Mouse (Mus musculus): ENCODE measurements at regions not wholly inside any gene's neighbourhood (a gene's known extent, or its start where the extent isn't known, plus 50 kb on each side); places are given as distances from the start of the nearest gene placed in this dataset.

- H3K36me3 ChIP-seq (ENCODE audit: control insufficient read depth, insufficient read depth, low read length) = no peaks in the 10 kb centered on the region
- no peaks in the 10 kb centered on the region for H3K4me1 ChIP-seq (ENCODE audit: control insufficient read depth, insufficient read depth, low read length)
- ATAC-seq (ENCODE audit: insufficient number of reproducible peaks, insufficient read depth, low FRiP score, low read depth) = no peak
- H3K9me3 ChIP-seq (ENCODE audit: control insufficient read depth, low read depth, low read length) = peaks cover 2% of the 10 kb centered on the region; the same call in 1 of the 2 replicates
- no peaks in the 10 kb centered on the region for H3K27me3 ChIP-seq (ENCODE audit: control insufficient read depth, insufficient read depth, low read length)
- H3K9ac ChIP-seq (replicated peaks; ENCODE audit: low read depth, low read length) = no peak overlapping the region
- WGBS = 90% methylated on average over 6 of the region's 6 CpGs
- H3K27ac ChIP-seq (ENCODE audit: low read length) = no peak overlapping the region
- no peak overlapping the region for H3K4me3 ChIP-seq (ENCODE audit: low read depth, low read length)
- H3K4me2 ChIP-seq (replicated peaks; ENCODE audit: low read depth, low read length) = no peak overlapping the region
Measured at GRCm38 (mm10) chr17:45242076-45242475, 191.5 kb downstream of the Cdc5l start.

GRCm38 (mm10) chr17:45240963-45241543, 192.5 kb downstream of the Cdc5l start:
- Histone ChIP-seq H3K4me1 (ENCODE audit: control insufficient read depth, insufficient read depth, low read length) (no peaks in the 10 kb centered on the region), H3K9me3 (ENCODE audit: control insufficient read depth, low read depth, low read length) (peaks cover 5% of the 10 kb centered on the region; the same call in 1 of the 2 replicates), H3K9ac (replicated peaks; ENCODE audit: low read depth, low read length) (no peak overlapping the region), H3K4me2 (replicated peaks; ENCODE audit: low read depth, low read length) (no peak overlapping the region), H3K27ac (ENCODE audit: low read length) (no peak overlapping the region), H3K27me3 (ENCODE audit: control insufficient read depth, insufficient read depth, low read length) (no peaks in the 10 kb centered on the region), H3K36me3 (ENCODE audit: control insufficient read depth, insufficient read depth, low read length) (no peaks in the 10 kb centered on the region), H3K4me3 (ENCODE audit: low read depth, low read length) (no peak overlapping the region)
- ATAC-seq (ENCODE audit: insufficient number of reproducible peaks, insufficient read depth, low FRiP score, low read depth) = no peak
- WGBS = 48% methylated on average over 7 of the region's 7 CpGs

GRCm38 (mm10) chr17:45240545-45240944, 193.0 kb downstream of the Cdc5l start:
- Histone ChIP-seq H3K27me3 (ENCODE audit: control insufficient read depth, insufficient read depth, low read length) (no peaks in the 10 kb centered on the region), H3K27ac (ENCODE audit: low read length) (no peak overlapping the region), H3K9me3 (ENCODE audit: control insufficient read depth, low read depth, low read length) (peaks cover 5% of the 10 kb centered on the region; the same call in 1 of the 2 replicates), H3K36me3 (ENCODE audit: control insufficient read depth, insufficient read depth, low read length) (no peaks in the 10 kb centered on the region), H3K4me1 (ENCODE audit: control insufficient read depth, insufficient read depth, low read length) (no peaks in the 10 kb centered on the region), H3K4me3 (ENCODE audit: low read depth, low read length) (no peak overlapping the region), H3K9ac (replicated peaks; ENCODE audit: low read depth, low read length) (no peak overlapping the region), H3K4me2 (replicated peaks; ENCODE audit: low read depth, low read length) (no peak overlapping the region)
- WGBS = 67% methylated on average over 6 of the region's 6 CpGs
- no peak for ATAC-seq (ENCODE audit: insufficient number of reproducible peaks, insufficient read depth, low FRiP score, low read depth)

GRCm38 (mm10) chr17:45237246-45237645, 196.3 kb downstream of the Cdc5l start:
- Histone ChIP-seq H3K9ac (replicated peaks; ENCODE audit: low read depth, low read length) (no peak overlapping the region), H3K27me3 (ENCODE audit: control insufficient read depth, insufficient read depth, low read length) (no peaks in the 10 kb centered on the region), H3K27ac (ENCODE audit: low read length) (no peak overlapping the region), H3K4me3 (ENCODE audit: low read depth, low read length) (no peak overlapping the region), H3K4me1 (ENCODE audit: control insufficient read depth, insufficient read depth, low read length) (0 out of 2 replicates have a peak, but pooled peaks cover 3% of the 10 kb centered on the region), H3K9me3 (ENCODE audit: control insufficient read depth, low read depth, low read length) (peaks cover 5% of the 10 kb centered on the region; the same call in 1 of the 2 replicates), H3K4me2 (replicated peaks; ENCODE audit: low read depth, low read length) (no peak overlapping the region), H3K36me3 (ENCODE audit: control insufficient read depth, insufficient read depth, low read length) (no peaks in the 10 kb centered on the region)
- 81% methylated on average over 1 of the region's 1 CpGs for WGBS
- ATAC-seq (ENCODE audit: insufficient number of reproducible peaks, insufficient read depth, low FRiP score, low read depth) = no peak

- ATAC-seq (ENCODE audit: insufficient number of reproducible peaks, insufficient read depth, low FRiP score, low read depth) = no peak
- H3K9me3 ChIP-seq (ENCODE audit: control insufficient read depth, low read depth, low read length) = peaks cover 5% of the 10 kb centered on the region; the same call in 1 of the 2 replicates
- H3K27me3 ChIP-seq (ENCODE audit: control insufficient read depth, insufficient read depth, low read length) = no peaks in the 10 kb centered on the region
- no peak overlapping the region for H3K4me2 ChIP-seq (replicated peaks; ENCODE audit: low read depth, low read length)
- H3K27ac ChIP-seq (ENCODE audit: low read length) = no peak overlapping the region
- H3K36me3 ChIP-seq (ENCODE audit: control insufficient read depth, insufficient read depth, low read length) = no peaks in the 10 kb centered on the region
- no peak overlapping the region for H3K4me3 ChIP-seq (ENCODE audit: low read depth, low read length)
- 0 out of 2 replicates have a peak, but pooled peaks cover 3% of the 10 kb centered on the region for H3K4me1 ChIP-seq (ENCODE audit: control insufficient read depth, insufficient read depth, low read length)
- 85% methylated on average over 7 of the region's 7 CpGs for WGBS
- H3K9ac ChIP-seq (replicated peaks; ENCODE audit: low read depth, low read length) = no peak overlapping the region
Measured at GRCm38 (mm10) chr17:45235401-45235800, 198.1 kb downstream of the Cdc5l start.

GRCm38 (mm10) chr17:45232874-45233273, 200.7 kb downstream of the Cdc5l start:
- Histone ChIP-seq H3K4me1 (ENCODE audit: control insufficient read depth, insufficient read depth, low read length) (0 out of 2 replicates have a peak, but pooled peaks cover 6% of the 10 kb centered on the region), H3K9ac (replicated peaks; ENCODE audit: low read depth, low read length) (no peak overlapping the region), H3K9me3 (ENCODE audit: control insufficient read depth, low read depth, low read length) (peaks cover 5% of the 10 kb centered on the region; the same call in 1 of the 2 replicates), H3K4me3 (ENCODE audit: low read depth, low read length) (no peak overlapping the region), H3K27ac (ENCODE audit: low read length) (no peak overlapping the region), H3K27me3 (ENCODE audit: control insufficient read depth, insufficient read depth, low read length) (no peaks in the 10 kb centered on the region), H3K4me2 (replicated peaks; ENCODE audit: low read depth, low read length) (no peak overlapping the region), H3K36me3 (ENCODE audit: control insufficient read depth, insufficient read depth, low read length) (no peaks in the 10 kb centered on the region)
- 60% methylated on average over 5 of the region's 5 CpGs for WGBS
- no peak for ATAC-seq (ENCODE audit: insufficient number of reproducible peaks, insufficient read depth, low FRiP score, low read depth)

- peaks cover 8% of the 10 kb centered on the region; the same call in 1 of the 2 replicates for H3K4me1 ChIP-seq (ENCODE audit: control insufficient read depth, insufficient read depth, low read length)
- no peaks in the 10 kb centered on the region for H3K27me3 ChIP-seq (ENCODE audit: control insufficient read depth, insufficient read depth, low read length)
- no peak overlapping the region for H3K4me2 ChIP-seq (replicated peaks; ENCODE audit: low read depth, low read length)
- no peaks in the 10 kb centered on the region for H3K9me3 ChIP-seq (ENCODE audit: control insufficient read depth, low read depth, low read length)
- 50% methylated on average over 1 of the region's 1 CpGs for WGBS
- H3K4me3 ChIP-seq (ENCODE audit: low read depth, low read length) = no peak overlapping the region
- ATAC-seq (ENCODE audit: insufficient number of reproducible peaks, insufficient read depth, low FRiP score, low read depth) = no peak
- H3K27ac ChIP-seq (ENCODE audit: low read length) = no peak overlapping the region
- H3K9ac ChIP-seq (replicated peaks; ENCODE audit: low read depth, low read length) = no peak overlapping the region
- H3K36me3 ChIP-seq (ENCODE audit: control insufficient read depth, insufficient read depth, low read length) = no peaks in the 10 kb centered on the region
Measured at GRCm38 (mm10) chr17:45227190-45227589, 206.3 kb downstream of the Cdc5l start.

- ATAC-seq (ENCODE audit: insufficient number of reproducible peaks, insufficient read depth, low FRiP score, low read depth) = no peak
- WGBS = 41% methylated on average over 6 of the region's 6 CpGs
- H3K9ac ChIP-seq (replicated peaks; ENCODE audit: low read depth, low read length) = no peak overlapping the region
Measured at GRCm38 (mm10) chr17:45226486-45226885, 207.1 kb downstream of the Cdc5l start.

GRCm38 (mm10) chr17:45221625-45222024, 211.9 kb downstream of the Cdc5l start:
- Histone ChIP-seq H3K9ac (replicated peaks; ENCODE audit: low read depth, low read length) (no peak overlapping the region), H3K27ac (ENCODE audit: low read length) (no peak overlapping the region), H3K27me3 (ENCODE audit: control insufficient read depth, insufficient read depth, low read length) (no peaks in the 10 kb centered on the region), H3K9me3 (ENCODE audit: control insufficient read depth, low read depth, low read length) (no peaks in the 10 kb centered on the region), H3K36me3 (ENCODE audit: control insufficient read depth, insufficient read depth, low read length) (no peaks in the 10 kb centered on the region), H3K4me3 (ENCODE audit: low read depth, low read length) (no peak overlapping the region), H3K4me1 (ENCODE audit: control insufficient read depth, insufficient read depth, low read length) (no peaks in the 10 kb centered on the region), H3K4me2 (replicated peaks; ENCODE audit: low read depth, low read length) (no peak overlapping the region)
- ATAC-seq (ENCODE audit: insufficient number of reproducible peaks, insufficient read depth, low FRiP score, low read depth) = no peak
- WGBS = 62% methylated on average over 10 of the region's 10 CpGs

More at GRCm38 (mm10) chr17:45226486-45226885, 207.1 kb downstream of the Cdc5l start:
- H3K4me1 ChIP-seq (ENCODE audit: control insufficient read depth, insufficient read depth, low read length) = peaks cover 8% of the 10 kb centered on the region; the same call in 1 of the 2 replicates
- H3K4me3 ChIP-seq (ENCODE audit: low read depth, low read length) = no peak overlapping the region
- H3K9me3 ChIP-seq (ENCODE audit: control insufficient read depth, low read depth, low read length) = no peaks in the 10 kb centered on the region
- no peaks in the 10 kb centered on the region for H3K27me3 ChIP-seq (ENCODE audit: control insufficient read depth, insufficient read depth, low read length)
- no peaks in the 10 kb centered on the region for H3K36me3 ChIP-seq (ENCODE audit: control insufficient read depth, insufficient read depth, low read length)
- H3K27ac ChIP-seq (ENCODE audit: low read length) = no peak overlapping the region
- H3K4me2 ChIP-seq (replicated peaks; ENCODE audit: low read depth, low read length) = no peak overlapping the region
